Mouse (Mus musculus) olfactory bulb, adult 2 months (tissue): ENCODE measurements around the gene Gm9964. TPM values are rescaled to one million over a fixed set of nuclear protein-coding genes. Genes with fewer than 3 reads are reported as not detected.

Experiments
- H3K27ac ChIP-seq: fragments of 200-500 bp; 2 replicates; pipeline ENCODE4 v1.5.1; 2012; ENCODE audit warnings: low read depth, low read length; ENCODE audit not compliant: insufficient read depth
- H3K4me1 ChIP-seq: fragments of 200-500 bp; 2 replicates; pipeline ENCODE4 v1.6.1; 2012; ENCODE audit warnings: low read length; ENCODE audit not compliant: control insufficient read depth, insufficient read depth
- H3K4me3 ChIP-seq: fragments of 200-500 bp; 2 replicates; pipeline ENCODE4 v1.5.1; 2012; ENCODE audit warnings: mild to moderate bottlenecking, low read depth, low read length, moderate library complexity; ENCODE audit not compliant: insufficient read depth
- CTCF ChIP-seq: fragments of 200-500 bp; IDR thresholded peaks from 2 replicates; pipeline ENCODE4 v1.5.1; 2012; ENCODE audit warnings: low read depth, mild to moderate bottlenecking, low read length, moderate library complexity; ENCODE audit not compliant: insufficient read depth
- POLR2A ChIP-seq: fragments of 200-500 bp; IDR thresholded peaks from 2 replicates; pipeline ENCODE4 v1.6.1; 2012; ENCODE audit warnings: mild to moderate bottlenecking, low read depth, low read length, moderate library complexity; ENCODE audit not compliant: insufficient read depth
- WGBS: fragments of 180-500 bp; shearing (Covaris S2); methylation state at CpG from one replicate; pipeline ENCODE4 v1.1.7; 2018; 5-methylcytosine and 5-hydroxymethylcytosine counted together
- polyA plus RNA-seq: library from polyadenylated mRNA; stranded (reverse); fragments of >200 nt; gene quantifications from 2 replicates; pipeline ENCODE4 v1.2.4, GENCODE M21; 2012; ENCODE audit warnings: low replicate concordance; ENCODE audit not compliant: missing spikeins, insufficient read depth, insufficient read length

Gm9964 gene
- polyA plus RNA-seq = not detected in 2 replicates

DNA sequence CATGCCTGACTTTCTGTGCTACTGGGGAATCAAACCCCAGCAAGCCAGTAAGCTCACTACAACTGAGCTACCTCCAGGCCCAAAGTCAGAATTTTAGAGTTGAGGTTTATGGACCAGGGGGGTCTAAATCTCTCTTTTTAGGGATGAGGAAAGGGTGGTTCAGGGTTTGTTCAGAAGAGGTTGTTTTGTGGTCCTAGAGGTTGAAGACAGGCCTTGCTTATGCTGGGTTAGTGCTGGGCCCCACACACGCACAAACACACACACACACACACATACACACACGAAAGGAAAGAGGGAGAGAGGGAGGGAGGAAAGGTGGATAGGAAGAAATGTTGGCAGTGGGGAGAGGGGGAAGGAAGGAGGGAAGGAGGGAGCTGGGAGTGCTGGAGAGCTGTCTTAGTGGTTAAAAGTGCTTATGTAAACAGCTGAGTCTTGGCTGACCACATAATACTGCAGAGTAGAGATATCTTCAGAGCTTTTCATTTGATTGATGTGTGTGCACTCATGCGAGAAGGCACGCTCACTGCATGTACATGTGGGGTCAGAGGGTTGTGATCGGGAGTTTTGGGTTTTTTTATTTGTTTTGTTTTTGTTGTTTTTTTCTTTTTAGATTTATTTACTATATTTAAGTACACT lies at the start of gene Gm9964:
Gene Gm9964, minus strand, starts transcription at position 51 of the 636 bp plus-strand sequence.
- no peak for TF ChIP-seq CTCF
- Histone ChIP-seq H3K4me3 (no peak within 1 kb of the TSS), H3K4me1 (no peaks in the 10 kb centered on the region), H3K27ac (no peak within 1 kb of the TSS)
- WGBS = 84% methylated on average over 5 of the region's 5 CpGs

- peak overlapping the region; percentile 97 for H3K4me3 ChIP-seq
- 1% methylated on average over 51 of the region's 63 CpGs for WGBS
- H3K4me1 ChIP-seq = 0 out of 2 replicates have a peak, but pooled peaks cover 3% of the 10 kb centered on the region
- no peak for TF ChIP-seq POLR2A
- no peak for TF ChIP-seq CTCF
- no peak overlapping the region for H3K27ac ChIP-seq
Observed at GRCm38 (mm10) chr11:79339808-79340781, 43.4 kb upstream of the Gm9964 start.

DNA sequence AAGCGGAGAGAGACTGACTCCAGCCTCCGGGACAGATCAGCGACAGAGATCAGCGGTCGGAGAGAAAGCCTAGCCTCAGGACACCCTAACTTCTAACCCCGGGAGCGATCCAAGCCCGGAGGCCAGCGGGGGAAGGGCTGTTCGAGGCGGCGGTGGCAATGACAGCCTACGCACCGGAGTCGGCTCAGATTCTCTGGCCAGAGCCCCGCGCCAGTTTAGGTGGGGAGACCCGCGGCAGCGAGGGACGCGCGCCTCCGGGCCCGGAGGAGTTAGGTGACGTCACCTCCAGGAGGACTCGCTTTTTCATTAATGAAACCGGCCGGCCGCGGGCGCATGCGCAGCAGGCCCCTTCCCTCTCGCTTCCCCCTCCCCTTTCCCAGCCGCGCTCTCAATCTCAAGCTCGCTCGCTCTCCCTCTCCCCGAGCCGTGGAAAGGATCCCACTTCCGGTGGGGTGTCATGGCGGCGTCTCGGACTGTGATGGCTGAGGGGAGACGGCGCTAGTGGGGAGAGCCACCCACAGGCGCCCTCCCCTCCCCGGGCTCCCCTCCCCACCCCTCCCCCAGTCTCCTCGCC lies 42.6 kb upstream of the Gm9964 start, which contains the start of gene Nf1:
Gene Nf1, plus strand, starts transcription at position 460 of the 574 bp plus-strand sequence.
- H3K4me3 ChIP-seq = peak within 1 kb of the TSS; percentile 97
- no peak for TF ChIP-seq CTCF
- peak; percentile 13; the same call in 1 of the 2 replicates for TF ChIP-seq POLR2A
- peak within 1 kb of the TSS; percentile 97 for H3K27ac ChIP-seq
- H3K4me1 ChIP-seq = 0 out of 2 replicates have a peak, but pooled peaks cover 3% of the 10 kb centered on the region
- under 1% methylated on average over 41 of the region's 49 CpGs for WGBS

- Histone ChIP-seq H3K4me3 (no peak overlapping the region), H3K27ac (no peak overlapping the region), H3K4me1 (0 out of 2 replicates have a peak, but pooled peaks cover 3% of the 10 kb centered on the region)
- 55% methylated on average over 4 of the region's 4 CpGs for WGBS
- no peak for TF ChIP-seq POLR2A
- no peak for TF ChIP-seq CTCF
Observed at GRCm38 (mm10) chr11:79338621-79339020, 41.9 kb upstream of the Gm9964 start.

DNA sequence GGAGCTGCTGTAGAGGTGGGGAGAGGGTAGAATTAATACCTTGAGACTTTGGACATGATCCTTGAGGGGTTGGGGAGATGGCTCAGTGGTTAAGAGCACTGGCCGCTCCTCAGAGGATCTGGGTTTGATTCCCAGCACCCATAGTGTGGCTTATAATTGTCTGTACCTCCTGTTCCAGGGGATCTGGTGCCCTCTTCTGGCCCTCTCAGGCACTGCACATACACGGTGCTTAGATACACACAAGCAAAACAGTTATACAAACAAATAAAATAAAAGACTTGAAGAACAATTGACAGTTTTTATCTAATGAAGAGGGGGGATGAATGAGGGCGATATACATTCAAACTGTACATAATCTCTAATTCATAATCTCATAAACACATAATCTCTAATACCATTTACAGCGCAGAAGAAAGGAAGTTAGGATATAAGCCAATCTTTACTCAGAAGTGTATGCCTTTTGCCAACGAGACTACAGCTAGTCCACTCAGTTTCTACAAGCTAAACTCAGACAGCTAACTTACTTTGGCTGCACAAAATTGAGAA lies 40.1 kb upstream of the Gm9964 start:
- Histone ChIP-seq H3K4me3 (no peak overlapping the region), H3K27ac (no peak overlapping the region), H3K4me1 (0 out of 2 replicates have a peak, but pooled peaks cover 3% of the 10 kb centered on the region)
- WGBS = 93% methylated on average over 5 of the region's 5 CpGs
- no peak for TF ChIP-seq POLR2A
- TF ChIP-seq CTCF = no peak

DNA sequence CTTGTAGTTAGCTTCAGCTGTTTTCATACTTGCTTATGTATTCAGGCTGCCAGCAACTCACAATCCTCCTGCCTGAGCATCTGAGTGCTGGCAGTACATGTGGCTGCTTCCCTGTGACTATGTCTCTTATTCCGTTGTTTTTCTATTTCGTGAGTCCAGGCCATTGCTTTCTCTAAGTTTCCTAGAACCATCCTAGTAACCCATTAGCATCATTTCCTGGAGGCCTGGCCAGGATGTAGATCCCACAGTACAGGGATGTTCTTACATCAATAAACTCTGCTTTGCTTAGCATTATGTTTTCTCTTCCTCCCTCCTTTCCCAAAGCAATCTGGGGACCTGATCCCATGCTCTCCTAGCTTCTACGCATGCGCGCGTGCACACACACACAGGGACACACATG lies 38.4 kb upstream of the Gm9964 start:
- Histone ChIP-seq H3K27ac (no peak overlapping the region), H3K4me3 (no peak overlapping the region), H3K4me1 (no peaks in the 10 kb centered on the region)
- WGBS = 90% methylated on average over 6 of the region's 6 CpGs
- no peak for TF ChIP-seq POLR2A
- TF ChIP-seq CTCF = no peak

DNA sequence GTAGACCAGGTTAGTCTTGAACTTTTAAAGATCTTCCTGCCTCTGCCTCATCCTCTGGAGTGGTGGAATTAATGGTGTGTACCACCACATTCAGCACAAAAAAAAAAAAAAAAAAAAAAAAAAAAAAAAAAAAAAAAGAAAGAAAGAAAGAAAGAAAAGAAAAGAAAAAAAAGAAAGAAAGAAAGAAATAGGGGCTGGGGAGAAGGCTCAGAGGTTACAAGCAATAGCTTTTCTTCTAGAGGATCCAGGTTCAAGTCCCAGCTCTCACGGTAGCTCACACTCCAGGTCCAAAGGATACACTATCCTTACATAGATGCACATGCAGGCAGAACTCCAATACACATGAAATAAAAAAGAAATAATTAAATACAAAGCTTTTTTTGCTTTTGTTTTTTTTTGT lies 32.9 kb upstream of the Gm9964 start:
- TF ChIP-seq POLR2A (no peak), CTCF (no peak)
- no peaks in the 10 kb centered on the region for H3K4me1 ChIP-seq
- 100% methylated on average over 1 of the region's 1 CpGs for WGBS
- no peak overlapping the region for H3K4me3 ChIP-seq
- no peak overlapping the region for H3K27ac ChIP-seq

DNA sequence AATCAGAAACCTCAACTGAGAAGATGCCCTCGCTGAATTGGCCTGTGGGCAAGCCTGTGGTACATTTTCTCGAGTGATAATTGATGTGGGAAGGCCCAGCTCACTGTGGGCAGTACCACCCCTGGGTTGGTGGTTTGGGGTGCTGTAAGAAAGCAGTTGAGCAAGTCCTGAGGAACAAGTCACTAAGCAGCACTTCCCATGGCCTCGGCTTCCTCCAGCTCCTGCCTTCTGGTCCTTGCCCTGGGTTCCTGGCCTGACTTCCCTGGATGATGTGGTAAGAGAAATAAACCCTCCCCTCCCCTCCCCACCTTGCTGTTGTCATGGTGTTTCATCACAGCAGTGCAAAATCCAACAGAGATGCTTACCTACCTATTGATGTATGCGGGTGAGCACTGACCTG lies 31.4 kb upstream of the Gm9964 start:
- Histone ChIP-seq H3K27ac (no peak overlapping the region), H3K4me1 (peaks cover 4% of the 10 kb centered on the region; the same call in 1 of the 2 replicates), H3K4me3 (no peak overlapping the region)
- WGBS = 95% methylated on average over 4 of the region's 4 CpGs
- TF ChIP-seq POLR2A (no peak), CTCF (no peak)

DNA sequence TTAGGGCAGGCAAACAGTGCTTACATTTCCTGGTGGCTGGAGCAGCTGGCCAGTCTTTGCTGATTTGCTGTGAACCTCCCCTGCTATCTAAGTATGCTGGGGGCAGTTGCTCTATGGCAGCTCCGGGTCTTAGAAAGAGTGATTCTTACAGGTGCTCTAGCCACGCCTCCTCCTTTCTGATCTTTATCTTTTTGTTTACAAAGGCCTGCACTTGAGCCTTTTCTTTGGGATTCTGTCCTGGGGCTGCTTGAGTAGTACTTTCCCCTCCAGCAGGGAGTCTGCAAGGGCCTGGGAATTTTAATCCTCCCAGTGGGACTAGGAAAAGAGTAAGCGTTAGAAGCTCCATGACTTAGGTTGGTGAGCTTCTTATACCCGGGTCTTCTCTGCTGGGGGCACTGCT lies 30.4 kb upstream of the Gm9964 start:
- WGBS = 45% methylated on average over 4 of the region's 4 CpGs
- H3K4me3 ChIP-seq = no peak overlapping the region
- H3K4me1 ChIP-seq = peaks cover 5% of the 10 kb centered on the region; the same call in 1 of the 2 replicates
- no peak overlapping the region for H3K27ac ChIP-seq
- no peak for TF ChIP-seq POLR2A
- TF ChIP-seq CTCF = no peak
